Mouse (Mus musculus): ENCODE measurements at regions not wholly inside any gene's neighbourhood (a gene's known extent, or its start where the extent isn't known, plus 50 kb on each side); places are given as distances from the start of the nearest gene placed in this dataset.

- TF ChIP-seq CTCF (IDR thresholded peaks at IDR 0.05; ENCODE audit: extremely low read depth, insufficient read depth, low read length) (no peak), POLR2A (IDR thresholded peaks at IDR 0.05; ENCODE audit: extremely low read depth, insufficient read depth, low read length) (no peak)
Observed at GRCm38 (mm10) chr17:3920282-3920681, 224.2 kb upstream of the Nox3 start.
